Mouse (Mus musculus) olfactory bulb, adult 2 months (tissue): ENCODE data around the gene Trim37.

Experiments
- CTCF ChIP-seq: fragments of 200-500 bp; IDR thresholded peaks from 2 replicates; pipeline ENCODE4 v1.5.1; 2012; ENCODE audit warnings: low read depth, mild to moderate bottlenecking, low read length, moderate library complexity; ENCODE audit not compliant: insufficient read depth
- POLR2A ChIP-seq: fragments of 200-500 bp; IDR thresholded peaks from 2 replicates; pipeline ENCODE4 v1.6.1; 2012; ENCODE audit warnings: mild to moderate bottlenecking, low read depth, low read length, moderate library complexity; ENCODE audit not compliant: insufficient read depth

DNA sequence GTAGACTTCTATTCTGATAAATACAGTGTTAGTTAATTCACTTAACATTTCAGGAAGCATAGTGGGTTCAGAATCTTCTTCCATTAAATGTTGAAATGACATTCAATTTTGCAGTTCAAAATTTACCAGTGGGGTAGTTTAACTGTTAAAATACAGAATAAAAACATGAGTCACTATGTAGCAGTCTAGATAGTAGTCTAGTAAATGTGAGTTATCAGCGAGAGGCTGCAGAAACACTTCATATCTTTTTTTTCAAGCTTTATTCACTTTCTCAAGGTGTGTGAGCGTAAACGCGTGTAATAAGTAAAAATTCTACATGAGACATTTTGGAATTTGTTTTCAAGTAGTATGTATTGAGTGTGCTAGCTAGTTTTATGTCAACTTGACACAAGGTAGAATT lies 48.2 kb downstream of the Trim37 start:
- no peak for TF ChIP-seq CTCF
- TF ChIP-seq POLR2A, result no peak
